Mouse (Mus musculus) telencephalon, adult 2 months (tissue): Measurements from ENCODE around the gene Gm6993.

Experiments used
- DNase-seq: peaks from one replicate; pipeline ENCODE4 v3.0.0-alpha.2; 2011; ENCODE audit warnings: low read depth, low spot score

The Gm6993 gene

DNA sequence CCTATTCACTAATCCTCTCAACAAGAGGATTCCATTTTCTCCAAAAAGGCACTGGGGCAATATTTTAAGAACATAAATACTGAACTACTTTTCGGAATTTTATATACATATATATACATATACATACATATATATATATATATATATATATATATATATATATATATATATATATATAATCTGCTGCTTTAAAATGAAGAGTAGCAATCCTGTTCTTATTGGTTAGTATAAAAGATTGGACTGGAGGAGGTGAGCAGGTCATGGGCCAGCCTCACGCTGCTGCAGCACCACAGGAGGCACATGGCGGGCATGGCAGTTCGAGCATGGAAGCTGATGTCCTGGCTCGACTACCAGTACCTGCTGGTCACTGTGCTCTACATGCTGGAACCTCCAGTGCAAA lies at the start of gene Gm6993:
Gene Gm6993 (plus strand): TSS at position 301 of the 400 bp plus-strand sequence.
- DNase-seq, result no peak

DNA sequence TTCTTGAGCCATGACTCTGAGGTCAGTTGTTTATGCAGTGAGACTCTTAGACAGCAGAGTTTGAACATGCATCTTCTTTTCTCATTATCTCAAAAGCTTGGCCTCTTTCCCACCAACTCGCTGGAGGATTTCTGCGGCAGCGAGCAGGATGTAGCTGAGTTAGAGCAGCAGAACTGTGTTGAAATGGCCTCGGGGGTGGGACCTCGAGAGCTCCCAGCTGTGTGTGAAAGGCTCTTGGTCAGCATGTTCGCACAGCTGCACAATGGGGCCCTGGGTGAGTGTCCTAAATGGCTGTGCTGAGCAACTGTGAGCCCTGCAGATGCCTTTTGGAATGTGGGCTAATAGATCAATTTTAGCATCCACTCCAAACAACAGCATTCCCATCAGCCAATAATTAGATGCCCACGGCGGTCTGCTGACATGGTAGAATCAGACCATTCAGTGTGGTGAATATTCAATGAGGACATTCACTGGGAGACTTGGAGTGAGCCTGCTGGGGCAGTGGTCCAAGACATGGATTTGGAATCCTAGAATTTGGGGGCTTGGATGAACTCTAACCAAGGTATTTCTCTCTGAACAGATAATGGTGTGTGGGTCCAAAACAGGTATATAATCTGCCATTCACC lies 49.1 kb upstream of the Gm6993 start:
- no peak for DNase-seq

DNA sequence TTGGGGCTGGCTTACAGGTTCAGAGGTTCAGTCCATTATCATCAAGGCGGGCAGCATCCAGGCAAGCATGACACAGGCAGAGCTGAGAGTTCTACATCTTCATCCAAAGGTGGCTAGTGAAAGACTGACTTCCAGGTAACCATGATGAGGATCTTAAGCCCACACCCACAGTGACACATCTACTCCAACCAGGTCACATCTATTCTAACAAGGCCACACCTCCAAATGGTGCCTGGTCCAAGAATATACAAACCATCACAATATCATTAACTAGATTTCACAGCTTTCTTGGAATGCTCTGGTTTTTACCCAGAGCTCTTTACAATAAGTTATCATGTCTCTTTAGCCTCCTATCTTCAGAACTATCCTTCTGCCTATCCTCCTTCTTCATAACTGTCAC lies 38.1 kb upstream of the Gm6993 start:
- no peak for DNase-seq

DNA sequence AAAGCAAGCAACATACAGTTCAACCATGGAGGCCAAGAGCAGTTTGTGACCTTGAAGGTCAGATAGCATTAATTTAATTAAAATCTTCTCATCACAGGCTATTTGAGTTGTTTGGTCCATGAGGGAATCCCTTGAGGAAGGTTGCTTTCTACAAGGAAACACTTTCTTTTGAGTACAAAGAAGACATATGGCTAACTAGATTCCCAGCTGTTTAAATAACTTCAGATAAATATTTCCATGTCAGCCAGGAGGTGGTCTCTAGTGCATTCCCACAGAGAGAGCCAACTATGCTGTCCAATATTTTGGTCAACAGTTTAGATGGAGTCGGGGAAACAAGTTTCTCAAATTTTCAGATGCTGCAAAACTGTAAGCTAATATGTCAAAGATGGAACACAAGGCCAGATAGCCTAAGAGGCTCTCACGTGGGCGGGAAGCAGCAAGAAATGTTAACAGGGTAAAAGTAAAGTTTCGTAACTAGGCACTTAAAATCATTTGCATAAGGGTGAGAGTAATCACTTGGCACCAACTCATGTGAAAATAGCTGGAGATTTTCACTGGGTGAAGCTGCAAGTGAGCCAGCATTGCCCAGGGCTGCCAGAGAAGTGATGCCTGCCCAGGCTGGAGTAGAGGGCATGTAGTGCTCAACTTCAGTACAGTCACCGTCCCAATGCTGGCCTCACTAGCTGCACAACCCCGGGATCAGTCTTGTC lies 36.7 kb upstream of the Gm6993 start:
- DNase-seq, result no peak

DNA sequence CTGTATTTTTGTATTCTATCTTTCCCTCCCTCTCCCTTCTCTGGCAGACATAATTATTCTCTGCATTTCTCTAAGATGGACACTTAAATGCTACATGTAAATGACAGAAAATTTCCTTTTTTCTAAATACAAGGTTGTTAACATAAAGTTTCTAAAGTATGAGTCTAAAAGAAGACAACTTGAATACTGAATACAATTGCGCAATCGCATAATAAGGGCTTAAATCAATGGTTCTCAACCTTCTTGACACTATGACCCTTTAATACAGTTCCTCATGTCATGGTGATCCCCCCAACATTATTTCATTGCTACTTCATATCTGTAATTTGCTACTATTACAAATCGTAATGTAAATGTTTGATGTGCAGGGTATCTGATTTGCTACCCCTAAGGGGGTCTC lies 35.7 kb upstream of the Gm6993 start:
- DNase-seq, result no peak

DNA sequence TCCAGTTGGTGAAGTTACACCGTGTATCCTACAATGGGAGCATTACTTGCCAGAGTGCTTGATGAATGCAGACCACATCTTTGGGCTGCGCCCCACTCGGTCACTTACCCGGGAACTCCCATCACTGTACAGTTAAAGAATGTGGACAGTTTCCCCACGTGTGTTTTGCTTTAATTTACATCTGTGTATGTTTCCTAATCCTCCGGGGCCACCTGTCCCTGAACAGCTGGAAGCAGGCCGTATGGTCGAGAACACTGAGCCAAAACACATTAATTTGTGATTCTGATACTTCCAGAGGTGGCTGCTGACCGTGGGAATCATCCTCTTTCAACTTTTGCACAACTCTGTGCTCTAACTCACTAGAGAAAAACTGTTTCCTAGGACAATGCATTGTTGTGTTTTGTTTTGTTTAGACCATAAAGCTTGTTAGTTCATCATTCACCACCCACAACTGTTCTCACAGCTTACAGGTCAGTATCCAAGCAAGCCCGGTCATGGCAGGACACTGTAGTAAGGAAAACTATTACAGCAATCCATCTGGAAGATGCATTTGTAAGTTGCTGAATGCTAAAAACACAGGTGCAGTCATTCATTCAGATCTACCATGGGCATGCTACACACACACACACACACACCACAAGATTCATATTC lies 34.5 kb upstream of the Gm6993 start:
- no peak for DNase-seq

DNA sequence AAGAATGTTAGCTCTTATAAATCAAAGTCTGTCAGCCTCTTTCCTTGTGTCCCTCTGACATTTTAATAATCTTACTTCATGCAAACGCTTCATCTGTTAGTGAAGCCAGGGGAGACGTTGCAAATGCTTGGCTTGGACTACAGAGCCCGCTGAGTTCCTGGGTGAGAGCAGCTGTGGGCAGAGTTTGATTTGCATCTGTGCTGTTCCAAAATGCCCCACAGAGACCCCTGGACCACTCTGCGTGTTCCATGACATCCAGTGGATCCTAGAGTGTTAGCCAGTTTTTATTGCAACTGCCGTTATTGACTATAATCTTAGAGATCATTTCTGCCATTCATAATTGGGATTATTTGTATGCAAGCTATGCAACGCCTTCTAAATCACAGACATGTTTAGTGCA lies 31.8 kb upstream of the Gm6993 start:
- DNase-seq, result no peak

DNA sequence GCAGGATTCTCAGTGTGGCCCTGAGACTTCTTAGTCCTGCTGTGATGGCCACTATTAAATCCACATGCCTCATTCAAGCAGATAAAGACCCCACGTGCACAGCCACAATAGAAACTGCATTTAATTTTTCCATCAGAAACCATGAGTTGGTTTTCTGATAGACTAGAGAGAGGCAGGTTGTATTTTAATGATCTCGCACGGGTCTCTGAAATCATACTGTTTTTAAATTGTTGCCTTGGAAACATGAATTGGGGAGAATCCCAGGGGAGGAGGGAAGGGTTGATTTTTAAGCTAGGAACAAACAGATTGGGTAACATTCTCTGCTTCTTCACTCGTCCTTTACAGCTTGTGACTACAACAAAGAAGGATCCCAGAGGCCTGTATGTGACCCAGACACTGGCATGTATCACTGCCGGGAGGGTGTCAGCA lies 31.2 kb upstream of the Gm6993 start:
- DNase-seq, result no peak

DNA sequence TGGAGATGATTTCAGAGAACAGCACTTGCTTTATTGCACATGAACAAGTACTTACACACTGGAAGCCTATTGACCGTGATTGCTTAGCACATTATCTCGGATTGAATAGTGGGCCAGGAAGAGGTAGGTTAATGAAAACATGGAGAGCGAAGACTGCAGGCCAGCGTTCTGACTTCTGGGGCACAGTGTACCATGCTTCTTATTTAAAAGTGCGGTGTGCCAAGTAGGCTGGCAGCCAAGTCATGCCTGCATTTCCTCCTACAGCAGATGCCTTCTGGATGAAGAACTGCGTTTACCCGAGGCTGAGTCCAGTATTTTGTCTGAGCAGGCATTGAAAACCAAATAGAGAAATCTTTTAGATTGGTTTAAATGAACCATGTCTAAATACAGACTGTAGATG lies 27.0 kb upstream of the Gm6993 start:
- DNase-seq, result no peak

DNA sequence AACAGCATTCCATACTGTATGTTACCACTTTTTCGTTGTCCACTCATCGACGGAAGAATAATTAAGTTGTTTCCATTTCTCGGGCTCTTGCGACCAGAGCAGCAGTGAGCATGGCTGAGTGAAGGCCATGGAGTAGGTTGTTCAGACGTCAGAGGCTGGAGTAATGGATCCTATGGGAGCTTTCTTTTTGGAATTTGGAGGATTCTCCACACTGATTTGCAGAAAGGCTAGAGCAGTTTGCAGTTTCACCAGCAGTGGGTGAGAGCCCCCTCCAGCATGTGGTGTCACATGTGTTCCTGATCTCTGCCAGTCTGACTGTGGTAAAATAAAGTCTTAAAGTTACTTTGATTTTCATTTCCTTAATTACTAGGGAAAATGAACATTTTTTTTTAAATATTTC lies 25.6 kb upstream of the Gm6993 start:
- DNase-seq, result no peak

DNA sequence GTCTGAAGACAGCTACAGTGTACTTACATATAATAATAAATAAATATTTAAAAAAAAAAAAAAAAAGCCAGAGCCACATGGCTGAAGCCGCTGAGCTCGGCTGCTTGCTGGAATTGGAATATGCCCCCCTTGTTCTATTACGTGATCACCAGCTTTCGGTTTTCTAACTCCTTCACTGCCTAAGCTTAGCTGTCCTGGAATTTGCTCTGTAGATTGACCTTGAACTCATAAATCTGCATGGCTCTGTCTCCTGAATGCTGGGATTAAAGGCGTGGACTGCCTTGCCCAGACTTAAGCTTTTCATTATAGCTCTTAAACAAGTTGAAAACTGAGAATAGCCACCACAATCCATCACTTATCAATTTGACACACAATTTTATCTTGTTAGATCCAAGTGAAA lies 23.3 kb upstream of the Gm6993 start:
- DNase-seq, result no peak

DNA sequence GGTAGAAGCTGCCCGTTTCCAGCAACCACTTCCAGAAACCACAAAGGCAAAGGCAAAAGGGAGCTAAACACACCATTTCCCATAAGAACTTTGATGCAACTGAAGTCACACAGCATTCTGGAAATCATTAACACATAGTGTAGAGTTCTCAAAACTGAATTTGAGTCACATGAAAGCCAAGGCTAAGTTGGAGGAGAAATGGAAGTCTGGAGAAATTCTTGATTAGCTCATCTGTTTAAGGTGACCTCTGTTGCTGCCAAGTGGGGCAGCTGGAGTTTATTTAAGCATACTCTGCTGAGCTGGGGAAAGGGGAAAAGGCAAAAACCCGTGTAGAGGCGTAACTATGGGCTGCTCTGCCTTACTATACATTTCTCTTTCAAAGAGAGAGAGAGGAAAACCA lies 21.8 kb upstream of the Gm6993 start:
- DNase-seq, result no peak

DNA sequence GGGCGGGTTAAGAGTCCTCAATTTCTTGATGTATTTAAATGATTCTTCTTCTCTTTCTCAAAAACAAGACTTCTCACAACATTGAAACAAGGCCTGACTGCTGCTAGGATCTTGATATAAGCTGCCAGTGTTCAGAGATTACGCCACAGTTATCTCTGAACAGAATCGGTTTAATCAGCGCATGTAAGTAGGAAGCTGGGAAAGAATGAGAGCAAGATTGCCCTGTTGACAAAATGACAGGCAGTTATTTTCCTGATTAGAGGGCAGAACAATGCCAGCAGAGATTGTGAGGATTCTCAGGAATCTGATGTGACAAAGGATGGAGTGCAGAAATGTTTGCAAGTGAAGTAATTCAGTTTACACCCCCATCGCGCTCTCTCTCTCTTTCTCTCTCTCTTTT lies 19.0 kb upstream of the Gm6993 start:
- DNase-seq, result no peak

DNA sequence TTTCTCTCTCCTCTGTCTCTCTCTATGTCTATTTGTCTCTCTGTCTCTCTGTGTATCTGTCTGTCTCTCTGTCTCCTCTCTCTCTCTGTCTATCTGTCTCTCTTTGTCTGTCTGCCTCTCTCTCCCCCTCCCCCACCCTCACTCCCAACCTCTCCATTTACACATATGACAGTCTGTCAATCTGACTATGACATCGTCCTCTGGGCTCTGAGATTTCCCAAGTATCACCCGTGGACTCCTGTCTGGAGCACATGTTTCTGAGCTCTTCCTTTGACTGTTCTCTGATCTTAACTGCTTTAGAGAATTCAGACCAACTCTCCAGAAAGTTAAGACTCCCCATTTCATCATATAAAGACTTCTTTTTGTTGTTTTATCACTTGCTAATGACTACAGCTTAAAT lies 18.3 kb upstream of the Gm6993 start:
- no peak for DNase-seq

DNA sequence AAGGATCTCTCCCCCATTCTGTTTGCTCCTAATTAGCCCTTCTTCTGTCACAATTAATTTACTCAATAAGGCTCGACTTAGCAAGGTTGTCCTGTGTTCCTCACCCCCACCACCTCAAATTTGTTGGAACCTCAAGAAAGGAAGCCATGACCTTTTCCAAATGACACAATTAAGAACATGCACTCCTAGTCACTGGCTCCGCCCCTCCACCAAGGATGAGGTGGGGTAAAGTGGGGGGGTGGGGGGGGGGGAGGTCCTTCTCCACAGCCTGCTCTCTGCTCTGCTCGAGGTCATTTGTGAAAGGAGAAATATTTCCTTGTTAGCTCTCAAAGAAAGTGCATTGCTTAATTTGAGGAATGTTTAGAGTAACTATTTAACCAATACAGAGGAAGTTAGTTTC lies 17.8 kb upstream of the Gm6993 start:
- no peak for DNase-seq

DNA sequence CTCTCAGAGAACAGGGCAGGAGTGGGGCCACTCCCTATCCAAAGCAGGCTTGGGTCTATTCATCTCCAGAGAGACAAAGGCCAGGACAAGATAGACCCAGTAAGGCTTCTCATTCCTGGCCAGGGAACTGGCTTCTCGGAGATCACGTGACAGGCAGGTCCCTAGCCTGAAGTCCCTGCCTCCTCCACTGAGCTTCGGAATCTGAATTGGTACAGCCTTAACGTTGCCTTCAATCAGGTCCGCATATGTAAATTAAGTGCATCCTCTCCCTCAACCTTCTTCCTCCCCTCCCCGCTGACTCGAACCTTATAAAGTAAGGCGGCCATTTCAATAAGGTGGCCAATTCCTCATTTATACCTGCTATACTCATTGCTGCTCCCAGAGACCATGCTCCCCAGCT lies 15.1 kb upstream of the Gm6993 start:
- no peak for DNase-seq

DNA sequence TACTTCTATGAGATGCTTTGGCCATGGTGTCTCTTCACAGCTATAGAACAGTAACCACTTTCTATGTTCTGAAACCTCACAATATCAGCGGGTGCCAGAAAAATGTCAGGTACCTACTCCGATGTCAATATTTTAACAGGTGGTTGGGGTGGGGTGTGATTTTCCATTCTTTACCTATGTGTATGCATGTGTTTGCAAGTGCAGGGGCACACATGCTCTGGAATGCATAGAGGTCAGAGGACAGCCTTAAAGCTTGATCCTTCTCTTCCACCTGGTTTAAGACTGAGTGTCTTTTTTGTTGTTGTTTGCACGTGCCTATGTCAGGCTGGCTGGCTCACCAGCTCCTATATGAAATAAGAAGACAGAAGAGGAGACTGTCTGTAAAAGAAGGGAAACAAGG lies 13.4 kb upstream of the Gm6993 start:
- DNase-seq, result no peak

DNA sequence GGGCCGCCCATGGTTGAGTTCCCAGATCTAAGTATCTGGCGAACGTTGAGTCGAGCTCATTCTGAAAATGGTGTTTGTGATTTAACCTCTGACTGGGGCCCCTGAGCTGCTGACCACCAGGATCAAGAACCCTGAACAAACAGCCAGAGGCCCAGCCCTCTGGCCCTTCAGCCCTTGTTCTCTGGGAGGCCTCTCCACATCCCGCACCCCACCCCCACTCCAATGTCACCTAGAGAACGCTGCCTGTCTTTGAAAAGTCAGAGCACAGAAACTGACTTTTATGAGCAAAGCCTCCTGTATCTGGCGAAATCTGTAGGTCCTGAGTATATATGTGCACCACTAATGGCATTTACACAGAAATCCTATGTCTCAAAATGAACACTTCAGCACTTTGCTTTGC lies 11.7 kb upstream of the Gm6993 start:
- no peak for DNase-seq

DNA sequence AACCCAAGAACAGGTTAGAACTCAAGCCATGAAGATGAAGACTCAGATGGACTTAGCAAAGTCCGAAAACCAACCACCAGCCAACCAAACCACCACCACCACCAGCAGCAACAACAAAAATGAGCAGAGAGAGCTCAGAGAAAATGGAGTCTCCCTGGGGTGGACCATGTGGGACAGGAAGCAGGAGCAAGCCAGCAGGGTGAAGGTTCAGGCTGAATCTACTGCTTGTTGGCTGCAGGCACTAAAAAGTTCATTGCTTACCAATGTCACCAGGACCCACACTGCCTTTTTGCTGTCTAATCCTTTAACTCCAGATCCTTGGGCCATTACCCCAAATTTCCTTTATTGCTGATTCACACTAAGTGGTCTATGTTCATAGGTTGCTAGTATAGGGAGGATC lies 7.9 kb upstream of the Gm6993 start:
- DNase-seq, result no peak

DNA sequence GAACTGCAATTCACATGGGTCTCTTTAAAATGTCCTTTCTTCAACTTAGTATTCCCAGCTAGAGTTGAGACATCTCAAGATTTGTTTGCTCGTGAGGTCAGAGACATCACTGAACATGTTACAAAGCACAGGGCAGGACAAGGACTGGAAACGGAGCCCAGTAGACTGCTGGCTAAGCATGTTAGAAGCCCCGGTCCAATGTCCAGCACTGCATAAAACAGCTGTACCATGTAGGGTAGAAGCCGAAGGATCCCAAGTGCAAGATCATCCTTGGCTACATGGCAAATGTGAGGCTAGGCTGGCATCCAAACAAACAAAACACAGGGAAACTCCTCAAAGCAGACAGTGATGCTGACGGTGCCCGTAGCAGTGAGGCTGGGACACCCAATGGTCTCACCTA lies 5.6 kb upstream of the Gm6993 start:
- no peak for DNase-seq

DNA sequence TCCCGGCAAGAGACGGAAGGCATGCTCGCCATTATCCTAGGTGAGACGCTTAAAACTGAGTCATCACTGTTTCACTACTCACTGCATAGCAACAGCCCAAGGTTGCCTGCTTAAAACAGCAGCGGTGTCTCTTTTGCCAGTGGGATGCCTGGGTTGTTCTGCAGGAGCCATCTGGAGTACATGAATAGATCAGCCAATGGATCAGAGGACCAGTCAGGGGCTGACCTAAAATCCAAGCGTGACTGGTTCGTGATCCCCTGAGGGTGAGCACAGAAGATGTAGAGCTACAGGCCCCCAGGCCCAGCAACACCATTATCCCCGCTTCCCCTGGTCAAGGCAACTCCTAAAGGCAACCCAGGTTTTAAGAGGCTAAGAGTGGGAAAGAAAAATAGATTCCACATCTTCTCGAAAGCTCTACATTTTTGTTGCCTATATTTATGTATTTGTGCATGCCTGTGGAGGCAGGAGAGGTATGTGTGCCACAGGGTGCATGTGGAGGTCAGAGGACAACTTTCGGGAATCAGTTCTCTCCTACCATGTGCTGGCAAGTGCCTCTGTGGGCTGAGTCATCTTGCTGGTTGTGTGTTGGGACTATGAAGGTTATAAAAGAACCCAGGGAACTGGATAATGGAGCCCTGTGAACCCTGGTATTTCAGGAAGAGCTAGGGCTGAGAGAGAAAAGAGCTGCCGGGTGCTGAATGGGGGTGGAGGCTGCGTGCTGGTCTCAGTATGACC lies 3.5 kb upstream of the Gm6993 start:
- DNase-seq, result peak; percentile 19

DNA sequence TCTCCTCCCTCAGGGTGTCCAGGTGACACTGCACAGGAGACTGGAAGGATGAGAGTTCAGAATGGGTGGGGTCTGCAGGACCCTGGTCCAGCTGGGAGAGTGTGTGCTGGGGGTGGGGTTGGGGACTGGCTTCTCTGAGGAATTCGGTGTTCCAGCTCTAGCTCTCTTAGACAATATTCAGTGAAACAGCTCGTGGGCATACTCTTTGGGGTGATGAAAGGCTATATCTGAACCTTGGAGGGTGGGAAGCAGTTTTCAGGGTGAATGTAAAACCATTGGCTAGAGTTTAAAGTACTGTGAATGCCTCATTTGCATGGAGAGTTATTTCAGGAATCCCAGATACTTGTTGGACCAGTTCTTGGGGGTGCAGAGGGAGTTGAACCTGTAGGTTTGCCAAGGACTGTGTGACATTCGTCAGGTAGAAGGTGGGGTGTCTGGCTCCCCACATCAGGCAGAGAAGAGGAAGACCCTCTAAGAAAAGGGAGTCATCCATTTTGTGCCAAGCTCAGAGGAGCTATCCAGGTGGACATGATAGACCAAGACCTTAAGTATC lies 1.5 kb upstream of the Gm6993 start:
- no peak for DNase-seq
